Mouse (Mus musculus) hematopoietic stem cell, adult 5-6 weeks (primary cell): Measurements from ENCODE around the gene Itgb3. TPM values are rescaled to one million over a fixed set of nuclear protein-coding genes. Genes with fewer than 3 reads are reported as not detected.

Experiments used
- ATAC-seq, 2 experiments: fragments of 125-278 bp in 1 of 2; replicated peaks in 1 of 2; 2 replicates each; pipeline ENCODE4 v1.8.0; 2016 to 2017; ENCODE audit warnings: inconsistent platforms in 2 of 2, mild to moderate bottlenecking in 2 of 2, moderate number of reproducible peaks in 2 of 2, low read depth in 1 of 2, moderate TSS enrichment in 1 of 2; ENCODE audit not compliant: low FRiP score in 2 of 2, poor library complexity in 2 of 2, severe bottlenecking in 2 of 2, insufficient read depth in 1 of 2, low TSS enrichment in 1 of 2
- total RNA-seq: library from RNA; stranded (forward); fragments of 172-1452, 232-1000 nt; gene quantifications from 2 replicates; pipeline ENCODE4 v1.2.3, GENCODE M21; 2017

Itgb3 gene
- total RNA-seq, 1 experiment from 2014 or later, result 9.6 TPM

DNA sequence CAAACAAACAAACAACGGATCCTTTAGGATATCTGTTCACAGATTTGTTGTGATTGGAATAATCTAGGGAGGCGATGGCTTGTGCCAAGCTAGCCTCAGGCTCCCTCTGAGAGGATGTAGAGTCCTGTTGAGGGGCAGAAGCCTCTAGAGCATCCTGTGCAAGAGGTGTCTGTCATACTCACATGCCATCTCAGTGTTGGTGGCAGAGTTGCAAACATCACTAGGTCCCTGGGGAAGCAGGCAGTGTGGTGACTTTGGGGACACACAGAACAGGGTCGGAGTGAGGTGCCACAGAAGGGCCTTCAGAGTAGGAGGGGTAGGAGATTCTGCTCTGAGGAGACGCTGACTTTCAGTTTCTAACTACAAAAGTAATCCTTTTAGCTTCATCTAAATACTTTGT, 1.9 kb downstream of the Itgb3 start:
- ATAC-seq, result no peak

GRCm38 (mm10) chr11:104611579-104612151, 3.9 kb downstream of the Itgb3 start:
- ATAC-seq, result peak; percentile 39 to 42

GRCm38 (mm10) chr11:104613551-104613950, 5.8 kb downstream of the Itgb3 start:
- ATAC-seq, result no peak

DNA sequence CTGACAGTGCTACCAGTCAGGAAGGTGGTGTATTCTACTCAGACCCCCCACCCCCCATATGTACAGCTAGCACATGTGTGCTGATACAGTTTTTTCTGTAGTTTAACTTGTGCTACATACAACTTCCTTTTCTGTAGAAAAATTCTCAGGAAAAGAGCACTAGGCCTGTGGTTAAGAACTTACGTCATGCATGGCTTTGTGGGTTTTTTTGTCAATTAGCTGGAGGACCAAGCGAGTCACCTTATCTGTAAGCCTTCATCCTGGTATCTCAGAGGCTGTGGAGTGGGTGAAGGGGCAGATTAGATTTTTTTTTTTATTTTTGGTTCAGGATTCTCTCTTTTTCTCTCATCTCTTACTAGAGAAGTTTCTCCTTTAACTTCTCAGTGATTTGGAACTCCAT, 6.3 kb downstream of the Itgb3 start:
- peak; percentile 55 to 70 for ATAC-seq

DNA sequence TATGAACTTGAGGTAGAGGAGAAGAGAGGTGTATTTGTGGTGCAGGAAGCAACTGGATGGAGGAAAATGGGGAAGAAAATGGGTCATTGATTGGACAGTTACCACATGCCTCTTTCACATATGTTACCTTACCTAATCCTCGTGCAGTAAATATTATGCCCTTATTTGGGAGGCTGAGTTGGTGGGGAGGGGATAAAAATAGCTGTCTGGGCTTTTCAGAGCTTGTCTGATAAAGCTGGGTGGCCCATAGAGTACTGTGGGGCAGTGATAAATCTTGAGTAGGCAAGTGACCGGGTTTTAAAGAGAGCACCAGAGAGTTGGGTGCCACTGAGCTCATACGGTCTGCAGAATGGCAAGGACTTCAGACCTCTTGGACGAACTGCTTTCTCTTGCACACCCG, 8.4 kb downstream of the Itgb3 start:
- ATAC-seq, result no peak

DNA sequence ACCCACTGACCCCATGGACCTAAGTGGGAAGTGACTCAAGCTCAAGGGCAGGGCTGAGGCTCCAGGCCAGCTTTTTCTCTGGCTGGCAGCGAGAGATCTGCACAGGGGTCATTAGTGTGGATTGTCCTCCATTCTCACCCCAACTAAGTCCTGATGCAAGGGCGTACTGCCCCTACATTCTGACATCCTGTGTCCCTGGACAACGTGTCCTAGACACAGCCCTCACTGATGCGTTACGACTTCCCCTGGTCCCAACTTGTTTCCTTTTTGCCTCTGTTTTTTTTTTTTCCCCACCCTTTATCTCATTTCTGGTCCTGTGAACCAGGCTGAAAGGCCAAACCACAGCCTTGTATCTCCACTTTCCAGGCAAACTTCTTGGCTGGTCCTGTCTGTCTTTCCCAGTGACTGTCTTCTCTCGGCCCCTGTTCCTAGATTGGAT, 10.9 kb downstream of the Itgb3 start:
- ATAC-seq, result no peak

DNA sequence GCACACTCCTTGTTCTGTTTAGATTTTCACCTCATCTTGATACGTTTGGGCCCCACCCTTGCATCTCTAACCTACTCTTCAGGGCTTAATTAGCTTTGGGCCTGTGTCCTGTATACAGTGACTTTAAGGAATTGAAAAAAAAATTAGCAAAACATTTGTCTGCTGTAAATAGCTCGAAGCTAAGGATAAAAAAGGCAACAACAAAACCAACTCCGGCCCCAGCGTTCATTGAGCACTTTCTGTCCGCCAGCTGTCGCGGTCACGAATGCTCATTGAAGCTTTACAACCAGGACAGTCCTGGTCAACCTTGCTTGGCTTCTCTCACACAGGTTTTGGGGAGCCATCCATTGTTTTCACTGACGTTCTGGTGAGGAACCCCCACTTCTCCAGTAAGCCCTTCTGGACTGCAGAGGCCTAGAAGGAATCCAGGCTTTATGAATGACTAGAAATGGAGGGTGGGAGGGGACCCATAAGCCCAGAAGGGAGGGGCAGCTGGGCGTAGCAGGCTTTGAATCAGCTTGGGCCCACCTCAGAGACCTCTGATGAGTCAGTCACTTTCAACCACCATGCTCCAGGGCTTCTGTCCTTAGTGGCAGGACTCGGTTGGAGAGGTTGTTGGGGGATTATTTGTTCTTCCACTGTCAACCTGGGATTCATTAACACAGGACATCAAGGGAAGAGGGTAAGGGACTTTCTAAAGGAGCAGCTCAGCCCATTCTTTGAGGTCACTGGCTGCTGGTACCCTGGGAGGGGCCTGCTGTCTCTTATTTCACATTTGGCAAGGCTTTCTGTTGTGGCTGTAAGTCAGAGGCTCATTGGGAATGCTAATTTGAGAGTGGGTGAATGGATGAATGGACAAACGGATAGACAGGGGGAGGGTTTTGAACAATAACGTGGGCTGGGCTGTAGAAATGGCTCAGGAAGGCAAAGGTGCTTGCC, 11.6 kb downstream of the Itgb3 start:
- ATAC-seq, result no peak

DNA sequence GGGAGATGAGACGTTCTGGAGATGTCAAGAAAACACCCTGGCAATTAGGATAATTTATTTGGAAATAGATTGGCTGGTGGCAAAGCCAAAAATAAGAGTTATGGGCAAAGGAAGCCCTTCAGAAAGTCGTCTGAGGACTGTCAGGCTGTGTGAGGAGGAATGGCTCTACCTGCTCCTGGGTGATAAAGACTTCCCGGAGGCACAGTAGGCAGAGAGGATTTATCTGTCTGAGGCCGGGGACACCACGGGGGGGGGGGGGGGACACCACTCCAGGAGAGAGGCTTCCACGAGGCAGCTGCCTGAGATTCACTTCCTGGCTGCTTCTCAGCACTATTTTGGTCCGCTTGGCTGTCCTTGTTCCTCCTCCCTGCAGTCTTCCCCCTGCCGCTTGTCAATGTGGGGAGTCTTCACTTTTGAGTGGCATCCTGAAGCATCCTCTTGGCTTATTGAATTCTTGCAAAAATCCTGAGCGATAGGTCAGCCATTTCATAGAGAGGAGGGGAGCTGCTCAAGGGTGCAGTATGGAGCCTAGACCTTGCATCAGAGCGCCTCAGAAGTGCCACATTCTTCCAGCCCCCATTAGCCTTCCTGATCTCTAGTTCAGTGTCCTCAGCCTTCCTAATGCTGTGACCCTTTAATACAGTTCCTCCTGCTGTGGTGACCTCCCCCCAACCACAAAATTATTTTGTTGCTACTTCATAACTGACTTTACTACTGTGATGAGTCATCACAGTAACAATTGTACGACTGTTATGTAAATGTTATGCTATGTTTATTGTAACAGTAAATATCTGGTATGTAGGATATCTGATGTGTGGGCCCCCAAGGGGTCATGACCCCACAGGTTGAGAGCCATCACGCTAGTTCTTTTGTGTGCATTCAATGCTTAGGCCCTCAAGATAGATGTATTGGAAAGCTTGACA, 14.5 kb downstream of the Itgb3 start:
- no peak for ATAC-seq

- ATAC-seq, result no peak; a peak in 1 of 4 replicates
Observed at GRCm38 (mm10) chr11:104624791-104625391, 17.1 kb downstream of the Itgb3 start.

DNA sequence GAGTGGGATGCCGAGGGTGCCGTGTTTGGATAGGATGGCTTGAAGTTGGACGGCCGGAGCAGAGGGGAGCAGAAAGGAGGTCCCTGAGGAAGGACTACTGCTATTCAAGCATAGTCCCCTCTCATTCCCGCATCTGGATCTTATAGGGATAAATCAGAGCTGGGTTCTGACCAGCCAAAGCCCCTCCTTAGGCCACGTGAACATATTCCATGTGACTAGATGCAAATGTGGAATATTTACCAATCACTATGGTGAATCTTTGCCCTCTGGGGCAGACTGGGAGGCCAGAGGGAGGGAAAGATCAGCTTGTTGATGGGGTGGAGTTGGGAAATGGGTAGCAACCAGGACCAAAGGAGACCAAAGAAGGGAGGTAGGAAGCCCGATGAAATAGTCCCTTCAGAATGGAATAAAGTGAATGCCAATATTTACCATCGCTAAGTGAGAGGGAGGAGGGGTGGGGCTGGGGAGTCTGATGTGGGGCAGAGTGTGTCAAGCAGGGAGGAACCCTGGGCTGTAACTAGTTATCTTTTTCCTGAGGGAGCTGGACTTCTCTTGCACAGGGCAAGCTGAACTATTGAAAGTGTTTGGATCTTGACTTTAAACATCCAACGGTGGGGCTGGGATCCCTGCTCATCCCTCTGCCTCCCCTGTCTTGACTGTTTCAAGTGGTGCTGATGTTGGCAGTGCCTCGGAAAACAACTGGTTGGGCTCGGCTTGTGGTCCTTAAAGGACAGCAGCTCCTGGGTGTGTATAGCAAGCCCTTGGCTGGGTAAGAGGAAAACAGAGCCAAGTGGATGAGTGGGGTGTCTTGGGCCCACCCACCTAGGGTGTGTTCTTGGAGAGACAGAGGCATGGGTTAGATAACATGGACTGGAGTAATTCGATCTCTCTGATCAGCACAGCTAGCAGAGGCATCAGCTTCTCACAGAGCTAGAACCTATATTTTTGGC, 17.9 kb downstream of the Itgb3 start:
- no peak for ATAC-seq

GRCm38 (mm10) chr11:104626635-104627034, 18.8 kb downstream of the Itgb3 start:
- no peak for ATAC-seq

- ATAC-seq, result no peak
Observed at GRCm38 (mm10) chr11:104627616-104628301, 20.0 kb downstream of the Itgb3 start.

GRCm38 (mm10) chr11:104628566-104628965, 20.8 kb downstream of the Itgb3 start:
- ATAC-seq, result no peak

DNA sequence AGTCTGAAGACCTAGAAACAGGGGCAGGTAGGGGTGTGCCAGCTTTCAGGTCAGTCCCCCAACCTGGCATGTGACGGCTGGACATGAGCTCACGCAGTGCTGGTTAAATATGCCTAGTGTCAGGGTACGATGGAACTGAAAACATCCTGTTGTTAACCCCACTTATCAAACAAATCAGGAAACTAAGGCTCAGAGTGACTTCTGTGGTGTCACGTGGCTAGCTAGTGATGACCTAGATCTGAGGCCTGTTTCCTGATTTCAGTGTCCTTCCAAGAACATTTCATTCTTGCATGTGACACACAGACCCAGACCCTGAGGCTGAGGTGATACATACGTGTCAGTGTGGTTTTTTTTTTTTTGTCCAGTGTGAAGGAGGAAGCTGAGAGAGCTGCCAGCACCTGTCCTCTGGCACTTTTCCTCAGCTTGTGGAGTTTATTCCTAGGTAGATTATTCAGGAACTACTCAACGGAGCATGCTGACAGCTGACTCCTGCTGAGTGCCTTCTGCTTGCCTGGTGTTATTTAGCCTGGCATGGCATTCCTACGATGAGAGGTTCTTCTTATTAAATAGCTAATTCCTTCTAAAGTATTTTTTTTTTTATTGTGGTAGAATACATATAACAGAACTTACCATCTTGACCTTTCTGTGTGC, 22.5 kb downstream of the Itgb3 start:
- ATAC-seq, result peak; percentile 14 to 21; a peak in 3 of 4 replicates

DNA sequence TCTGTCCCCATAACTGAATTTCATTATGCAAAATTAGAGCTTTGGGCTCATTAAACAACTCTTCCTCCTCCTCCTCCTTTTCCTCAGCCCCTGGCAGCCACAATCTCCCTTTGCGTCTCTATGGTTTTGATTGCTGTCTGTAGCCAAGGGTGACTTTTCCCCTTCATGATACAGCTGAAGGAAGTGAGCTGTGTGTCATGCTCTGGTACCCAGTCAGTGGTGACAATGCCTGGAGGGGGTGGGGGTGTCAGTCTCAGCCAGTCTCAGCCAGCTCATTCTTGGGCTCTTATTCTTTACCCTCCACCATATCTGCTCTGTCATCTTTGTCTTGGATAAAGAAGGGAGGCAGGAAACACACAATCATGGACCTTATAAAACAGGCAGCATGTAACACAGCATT, 23.5 kb downstream of the Itgb3 start:
- 0 out of 4 replicates have a peak, but pooled peaks of 1 of the 2 experiments have one; percentile 14 for ATAC-seq
